Mouse (Mus musculus) kidney, embryonic 14.5 days (tissue): ENCODE data around the gene Kif5a. TPM values are rescaled to one million over a fixed set of nuclear protein-coding genes. Genes with fewer than 3 reads are reported as not detected.

Experiments used
- ATAC-seq: fragments of 200-750 bp; cut with Nextera tagmentation; 2 replicates; pipeline ENCODE4 v1.8.0; 2017; ENCODE audit warnings: moderate number of reproducible peaks, mild to moderate bottlenecking, moderate TSS enrichment, moderate library complexity; ENCODE audit not compliant: low FRiP score, low TSS enrichment
- H3K27ac ChIP-seq: fragments of 300-500 bp; sonication (generic); 2 replicates; pipeline ENCODE4 v1.5.1; 2014; ENCODE audit warnings: low read depth, mild to moderate bottlenecking, low read length, moderate library complexity, mixed read lengths
- H3K27me3 ChIP-seq: fragments of 300-500 bp; sonication (generic); 2 replicates; pipeline ENCODE4 v1.6.1; 2014; ENCODE audit warnings: mild to moderate bottlenecking, low read length; ENCODE audit not compliant: control insufficient read depth, insufficient read depth
- H3K36me3 ChIP-seq: fragments of 300-500 bp; sonication (generic); 2 replicates; pipeline ENCODE4 v1.6.1; 2014; ENCODE audit warnings: low read length, mixed read lengths; ENCODE audit not compliant: control insufficient read depth, insufficient read depth
- H3K4me1 ChIP-seq: fragments of 300-500 bp; sonication (generic); 2 replicates; pipeline ENCODE4 v1.6.1; 2014; ENCODE audit warnings: low read length, mixed read lengths; ENCODE audit not compliant: control insufficient read depth, insufficient read depth
- H3K4me2 ChIP-seq: fragments of 300-500 bp; sonication (generic); replicated peaks from 2 replicates; pipeline ENCODE4 v1.6.1; 2014; ENCODE audit warnings: low read depth, mild to moderate bottlenecking, low read length
- H3K4me3 ChIP-seq: fragments of 300-500 bp; sonication (generic); 2 replicates; pipeline ENCODE4 v1.5.1; 2014; ENCODE audit warnings: mild to moderate bottlenecking, low read length
- H3K9ac ChIP-seq: fragments of 300-500 bp; sonication (generic); 2 replicates; pipeline ENCODE4 v1.6.1; 2014; ENCODE audit warnings: low read depth, mild to moderate bottlenecking, low read length, moderate library complexity
- H3K9me3 ChIP-seq: fragments of 300-500 bp; sonication (generic); 2 replicates; pipeline ENCODE4 v1.6.1; 2016; ENCODE audit warnings: low read length; ENCODE audit not compliant: control insufficient read depth
- WGBS: fragments of 180-500 bp; shearing (Covaris S2); extraction: QIAGEN DNeasy Blood & Tissue Kit; methylation state at CpG from one replicate; pipeline ENCODE4 v1.1.7; 2014; 5-methylcytosine and 5-hydroxymethylcytosine counted together
- polyA plus RNA-seq: library from polyadenylated mRNA; unstranded; fragments of >200 nt; fragmentation: Nextera tagmentation; extraction: Ambion mirVana; gene quantifications from 2 replicates; pipeline ENCODE4 v1.2.1, GENCODE M21; 2014

Kif5a gene
- polyA plus RNA-seq, 1 experiment from 2014 or later, result 0.37 TPM

DNA sequence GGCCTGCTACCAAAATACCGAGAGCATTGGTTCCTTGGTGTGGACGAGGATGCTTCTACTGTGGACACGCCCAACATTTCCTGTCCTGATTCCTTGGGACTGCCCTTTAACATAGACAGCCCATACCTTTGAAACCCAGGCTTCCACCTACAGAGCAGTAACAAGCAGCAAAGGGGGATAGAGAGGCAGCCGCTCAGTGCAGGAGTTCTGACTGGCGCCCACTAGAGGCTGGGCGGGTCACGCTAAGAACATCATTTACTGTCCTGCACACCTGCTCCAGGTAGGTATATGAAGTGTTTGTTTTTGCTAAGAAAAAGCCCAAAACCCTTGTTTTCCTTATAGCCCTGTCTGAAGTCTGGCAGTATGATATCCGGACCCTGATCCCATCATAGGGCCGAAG lies 30.0 kb downstream of the Kif5a start:
- no peak overlapping the region for H3K4me3 ChIP-seq
- no peaks in the 10 kb centered on the region; the same call in 1 of the 2 replicates for H3K27me3 ChIP-seq
- 80% methylated on average over 9 of the region's 9 CpGs for WGBS
- H3K9ac ChIP-seq, result no peak overlapping the region
- no peaks in the 10 kb centered on the region for H3K36me3 ChIP-seq
- H3K9me3 ChIP-seq, result no peaks in the 10 kb centered on the region
- no peaks in the 10 kb centered on the region for H3K4me1 ChIP-seq
- ATAC-seq, result no peak
- H3K4me2 ChIP-seq, result no peak overlapping the region
- H3K27ac ChIP-seq, result no peak overlapping the region

- H3K9ac ChIP-seq, result no peak overlapping the region
- 82% methylated on average over 14 of the region's 14 CpGs for WGBS
- ATAC-seq, result no peak
Measured at GRCm38 (mm10) chr10:127231741-127232140, 31.4 kb downstream of the Kif5a start.

GRCm38 (mm10) chr10:127230693-127231092 lies 32.5 kb downstream of the Kif5a start:
- no peaks in the 10 kb centered on the region for H3K36me3 ChIP-seq
- no peak overlapping the region for H3K27ac ChIP-seq
- ATAC-seq, result no peak
- 87% methylated on average over 12 of the region's 12 CpGs for WGBS
- no peaks in the 10 kb centered on the region for H3K4me1 ChIP-seq
- no peak overlapping the region for H3K4me3 ChIP-seq
- H3K9ac ChIP-seq, result no peak overlapping the region
- H3K9me3 ChIP-seq, result no peaks in the 10 kb centered on the region
- no peak overlapping the region for H3K4me2 ChIP-seq
- no peaks in the 10 kb centered on the region; the same call in 1 of the 2 replicates for H3K27me3 ChIP-seq

More at GRCm38 (mm10) chr10:127231741-127232140, 31.4 kb downstream of the Kif5a start:
- no peaks in the 10 kb centered on the region for H3K9me3 ChIP-seq
- H3K4me2 ChIP-seq, result no peak overlapping the region
- no peak overlapping the region for H3K4me3 ChIP-seq
- H3K36me3 ChIP-seq, result no peaks in the 10 kb centered on the region
- H3K27me3 ChIP-seq, result no peaks in the 10 kb centered on the region; the same call in 1 of the 2 replicates
- H3K4me1 ChIP-seq, result no peaks in the 10 kb centered on the region
- no peak overlapping the region for H3K27ac ChIP-seq

GRCm38 (mm10) chr10:127228897-127229296 lies 34.3 kb downstream of the Kif5a start:
- no peak overlapping the region for H3K4me3 ChIP-seq
- H3K4me2 ChIP-seq, result no peak overlapping the region
- H3K27me3 ChIP-seq, result no peaks in the 10 kb centered on the region; the same call in 1 of the 2 replicates
- no peak overlapping the region for H3K27ac ChIP-seq
- peak; percentile 10 for ATAC-seq
- no peaks in the 10 kb centered on the region for H3K4me1 ChIP-seq
- H3K9me3 ChIP-seq, result no peaks in the 10 kb centered on the region
- 24% methylated on average over 4 of the region's 4 CpGs for WGBS
- no peak overlapping the region for H3K9ac ChIP-seq
- H3K36me3 ChIP-seq, result no peaks in the 10 kb centered on the region

DNA sequence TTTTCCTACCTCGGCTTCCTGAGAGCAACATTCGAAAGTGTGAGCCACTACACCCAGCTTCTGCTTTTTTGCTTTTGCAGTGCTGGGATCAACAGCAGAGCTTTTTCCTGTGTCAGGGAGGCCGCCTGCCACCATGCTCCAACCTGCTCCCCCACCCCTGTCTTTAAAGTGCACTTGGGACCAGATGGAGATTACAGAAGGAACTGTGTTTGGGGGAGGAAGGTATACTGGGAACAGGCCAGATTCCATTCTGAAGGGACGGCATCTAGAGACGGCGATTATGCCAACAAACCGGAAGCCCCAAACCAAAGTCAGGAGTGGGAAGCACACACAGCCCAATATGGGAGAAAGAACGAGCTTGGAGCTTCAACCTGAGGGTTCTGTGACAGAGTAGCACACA lies 36.0 kb downstream of the Kif5a start:
- Histone ChIP-seq H3K36me3 (no peaks in the 10 kb centered on the region), H3K27me3 (no peaks in the 10 kb centered on the region; the same call in 1 of the 2 replicates), H3K27ac (no peak overlapping the region), H3K9ac (no peak overlapping the region), H3K4me2 (no peak overlapping the region), H3K9me3 (no peaks in the 10 kb centered on the region), H3K4me3 (no peak overlapping the region), H3K4me1 (no peaks in the 10 kb centered on the region)
- ATAC-seq, result no peak
- 79% methylated on average over 8 of the region's 8 CpGs for WGBS

GRCm38 (mm10) chr10:127226318-127226895 lies 36.7 kb downstream of the Kif5a start:
- no peak for ATAC-seq

DNA sequence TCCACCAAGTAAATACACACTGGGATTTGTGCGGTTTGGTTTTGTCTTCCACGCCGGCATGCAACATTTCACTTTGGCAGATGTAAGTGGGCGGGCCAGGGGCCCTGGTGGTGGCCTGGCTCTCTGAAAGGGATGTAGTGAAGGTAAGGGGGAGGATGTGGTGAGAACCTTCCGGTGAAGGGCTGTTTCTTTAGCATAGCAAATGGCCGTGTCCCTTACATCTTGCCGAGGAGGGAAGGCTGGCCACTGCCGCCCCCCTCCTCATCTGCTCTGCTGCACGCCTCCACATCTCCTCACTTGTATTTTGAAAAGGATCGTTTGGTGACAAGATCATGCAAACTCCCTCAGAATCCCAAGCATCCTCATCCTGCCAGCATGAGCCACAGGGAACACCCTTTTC lies 37.4 kb downstream of the Kif5a start:
- Histone ChIP-seq H3K4me2 (no peak overlapping the region), H3K27me3 (no peaks in the 10 kb centered on the region; the same call in 1 of the 2 replicates), H3K4me1 (no peaks in the 10 kb centered on the region), H3K9ac (no peak overlapping the region), H3K27ac (no peak overlapping the region), H3K4me3 (no peak overlapping the region), H3K9me3 (no peaks in the 10 kb centered on the region), H3K36me3 (no peaks in the 10 kb centered on the region)
- WGBS, result 8% methylated on average over 10 of the region's 10 CpGs
- ATAC-seq, result no peak

More at GRCm38 (mm10) chr10:127226318-127226895, 36.7 kb downstream of the Kif5a start:
- H3K9me3 ChIP-seq, result no peaks in the 10 kb centered on the region
- H3K4me2 ChIP-seq, result no peak overlapping the region
- H3K4me1 ChIP-seq, result no peaks in the 10 kb centered on the region
- H3K4me3 ChIP-seq, result no peak overlapping the region
- no peaks in the 10 kb centered on the region; the same call in 1 of the 2 replicates for H3K27me3 ChIP-seq
- no peaks in the 10 kb centered on the region for H3K36me3 ChIP-seq
- no peak overlapping the region for H3K27ac ChIP-seq
- WGBS, result 60% methylated on average over 8 of the region's 8 CpGs
- H3K9ac ChIP-seq, result no peak overlapping the region

GRCm38 (mm10) chr10:127225213-127225612 lies 37.9 kb downstream of the Kif5a start:
- H3K27ac ChIP-seq, result no peak overlapping the region
- no peaks in the 10 kb centered on the region; the same call in 1 of the 2 replicates for H3K27me3 ChIP-seq
- H3K36me3 ChIP-seq, result no peaks in the 10 kb centered on the region
- no peak overlapping the region for H3K4me3 ChIP-seq
- ATAC-seq, result no peak
- no peak overlapping the region for H3K9ac ChIP-seq
- H3K9me3 ChIP-seq, result no peaks in the 10 kb centered on the region
- no peak overlapping the region for H3K4me2 ChIP-seq
- no peaks in the 10 kb centered on the region for H3K4me1 ChIP-seq
- WGBS, result 54% methylated on average over 6 of the region's 6 CpGs

DNA sequence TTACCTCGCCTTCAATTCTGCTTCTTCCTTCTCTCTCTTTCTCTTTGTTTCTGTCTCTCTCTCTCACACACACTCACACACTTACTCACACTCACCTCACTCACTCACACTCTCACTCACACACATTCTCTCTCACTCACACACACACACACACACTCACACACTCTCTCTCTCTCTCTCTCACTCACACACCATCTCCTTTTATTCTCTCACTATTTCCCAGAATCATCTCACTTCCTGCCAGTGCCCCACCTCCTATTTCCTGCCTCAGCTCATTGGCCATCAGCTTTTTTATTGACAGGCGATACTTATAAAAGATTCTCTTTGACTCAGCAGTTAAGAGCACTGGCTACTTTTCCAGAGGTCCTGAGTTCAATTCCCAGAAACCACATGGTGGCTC lies 44.8 kb downstream of the Kif5a start:
- H3K4me3 ChIP-seq, result no peak overlapping the region
- ATAC-seq, result no peak
- H3K9ac ChIP-seq, result no peak overlapping the region
- no peaks in the 10 kb centered on the region for H3K9me3 ChIP-seq
- WGBS, result 93% methylated on average over 2 of the region's 2 CpGs
- H3K27me3 ChIP-seq, result no peaks in the 10 kb centered on the region
- H3K4me1 ChIP-seq, result no peaks in the 10 kb centered on the region
- no peak overlapping the region for H3K27ac ChIP-seq
- H3K36me3 ChIP-seq, result no peaks in the 10 kb centered on the region
- H3K4me2 ChIP-seq, result no peak overlapping the region
